Mouse (Mus musculus) small intestine, adult 2 months (tissue): ENCODE results near the gene Iffo1. TPM values are rescaled to one million over a fixed set of nuclear protein-coding genes. Genes with fewer than 3 reads are reported as not detected.

Experiments used
- H3K27ac ChIP-seq: fragments of 200-500 bp; 2 replicates; pipeline ENCODE4 v1.5.1; 2012; ENCODE audit warnings: low read depth, low read length, control low read depth, inconsistent platforms; ENCODE audit not compliant: insufficient read depth
- H3K27me3 ChIP-seq: fragments of 200-500 bp; 2 replicates; pipeline ENCODE4 v1.6.1; 2012; ENCODE audit warnings: mild to moderate bottlenecking, moderate library complexity, low read length, inconsistent platforms; ENCODE audit not compliant: control insufficient read depth, insufficient read depth
- H3K36me3 ChIP-seq: fragments of 200-500 bp; 2 replicates; pipeline ENCODE4 v1.6.1; 2012; ENCODE audit warnings: mild to moderate bottlenecking, low read length, control low read depth, inconsistent platforms; ENCODE audit not compliant: control insufficient read depth, insufficient read depth
- H3K4me1 ChIP-seq: fragments of 200-500 bp; 2 replicates; pipeline ENCODE4 v1.6.1; 2012; ENCODE audit warnings: low read length, inconsistent platforms, mixed read lengths; ENCODE audit not compliant: control insufficient read depth, insufficient read depth, insufficient read length
- H3K4me3 ChIP-seq: fragments of 200-500 bp; 2 replicates; pipeline ENCODE4 v1.5.1; 2012; ENCODE audit warnings: low read depth, mild to moderate bottlenecking, control low read depth, inconsistent platforms, low read length, moderate library complexity
- CTCF ChIP-seq: fragments of 200-500 bp; IDR thresholded peaks from 2 replicates; pipeline ENCODE4 v1.5.1; 2012; ENCODE audit warnings: low read depth, mild to moderate bottlenecking, control low read depth, inconsistent platforms, low read length, moderate library complexity, mixed read lengths; ENCODE audit not compliant: insufficient replicate concordance, insufficient read length; ENCODE audit errors: extremely low read depth
- POLR2A ChIP-seq: fragments of 200-500 bp; IDR thresholded peaks from 2 replicates; pipeline ENCODE4 v1.6.1; 2012; ENCODE audit warnings: low read depth, mild to moderate bottlenecking, control low read depth, inconsistent platforms, low read length, moderate library complexity
- WGBS: fragments of 180-500 bp; shearing (Covaris S2); methylation state at CpG from one replicate; pipeline ENCODE4 v1.1.7; 2018; 5-methylcytosine and 5-hydroxymethylcytosine counted together
- polyA plus RNA-seq: library from polyadenylated mRNA; depleted of rRNA; stranded (reverse); fragments of >200 nt; gene quantifications from 2 replicates; pipeline ENCODE4 v1.2.3, GENCODE M21; 2012; rRNA removed

The Iffo1 gene
- polyA plus RNA-seq, 1 experiment = 13.0 TPM

DNA sequence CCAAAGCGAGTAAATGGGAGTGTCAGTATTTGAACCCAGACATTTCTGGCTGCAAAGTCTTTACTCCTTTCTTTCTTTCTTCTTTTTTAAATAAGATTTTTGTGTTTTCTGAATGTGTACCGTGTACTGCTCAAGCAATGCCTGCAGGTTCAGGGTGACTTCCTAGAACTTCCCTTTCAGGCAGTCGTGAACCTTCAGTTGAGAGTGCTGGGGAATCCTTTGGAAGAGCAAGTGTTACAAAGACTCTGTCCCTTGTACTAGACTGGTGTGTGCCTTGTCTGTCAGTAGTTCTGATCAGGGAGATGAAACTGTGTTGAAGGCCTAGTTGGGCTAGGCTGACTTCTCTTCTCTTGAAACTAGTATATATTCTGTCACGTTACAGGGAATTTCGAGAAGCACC, 47.8 kb downstream of the Iffo1 start:
- Histone ChIP-seq H3K27me3 (no peaks in the 10 kb centered on the region), H3K36me3 (peaks cover 11% of the 10 kb centered on the region), H3K4me1 (peaks cover 3% of the 10 kb centered on the region; the same call in 1 of the 2 replicates), H3K4me3 (peak overlapping the region; percentile 94), H3K27ac (peak overlapping the region; percentile 99)
- 18% methylated on average over 5 of the region's 5 CpGs for WGBS
- TF ChIP-seq CTCF (no peak), POLR2A (no peak)

DNA sequence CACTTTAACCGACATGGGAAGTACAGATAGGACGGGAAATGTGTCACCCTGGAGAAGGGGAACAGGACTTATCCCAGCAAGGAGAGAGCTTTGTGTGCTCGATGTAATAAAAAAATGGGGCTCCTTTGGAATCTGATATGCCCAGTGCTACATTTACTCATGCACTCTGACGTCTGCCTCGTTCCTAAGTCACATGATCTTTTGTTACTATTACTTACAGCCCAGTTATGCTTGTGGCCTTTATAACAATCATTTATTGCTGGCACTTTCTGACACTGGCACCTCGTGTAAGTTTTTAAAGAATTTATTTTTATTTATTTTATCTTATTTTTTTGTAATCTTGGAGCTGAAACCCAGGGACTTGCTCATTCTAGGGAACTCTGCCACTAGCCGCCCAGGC, 48.3 kb downstream of the Iffo1 start:
- TF ChIP-seq CTCF (no peak), POLR2A (no peak)
- Histone ChIP-seq H3K4me1 (peaks cover 3% of the 10 kb centered on the region; the same call in 1 of the 2 replicates), H3K36me3 (peaks cover 11% of the 10 kb centered on the region), H3K27ac (no peak overlapping the region), H3K27me3 (no peaks in the 10 kb centered on the region), H3K4me3 (no peak overlapping the region)
- WGBS = 28% methylated on average over 7 of the region's 7 CpGs

DNA sequence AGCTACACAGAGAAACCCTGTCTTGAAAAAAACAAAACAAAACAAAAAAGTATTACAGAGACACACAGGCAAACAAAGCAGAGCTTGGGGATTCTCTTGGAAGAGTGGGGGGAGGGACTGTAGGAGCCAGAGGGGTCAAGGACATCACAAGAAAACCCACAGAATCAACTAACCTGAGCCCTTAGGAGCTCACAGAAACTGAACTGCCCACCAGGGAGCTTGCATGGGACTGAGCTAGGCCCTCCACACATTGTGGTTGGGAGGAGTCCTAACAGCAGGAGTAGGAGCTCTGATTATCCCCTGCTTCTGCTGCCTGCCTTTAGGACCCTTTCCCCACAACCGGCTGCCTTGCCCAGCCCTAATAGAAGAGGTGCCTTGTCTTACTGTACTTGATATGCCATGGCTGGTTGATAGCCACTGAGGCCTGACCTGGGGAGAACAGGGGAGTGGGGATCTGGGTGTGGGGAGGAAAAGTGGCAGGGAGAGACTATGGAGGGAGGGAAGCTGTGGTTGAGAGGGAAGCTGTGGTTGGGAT, 50.6 kb downstream of the Iffo1 start:
- 75% methylated on average over 1 of the region's 1 CpGs for WGBS
- Histone ChIP-seq H3K27me3 (no peaks in the 10 kb centered on the region), H3K4me3 (no peak overlapping the region), H3K27ac (no peak overlapping the region), H3K36me3 (peaks cover 11% of the 10 kb centered on the region), H3K4me1 (peaks cover 3% of the 10 kb centered on the region; the same call in 1 of the 2 replicates)
- TF ChIP-seq POLR2A (no peak), CTCF (no peak)

DNA sequence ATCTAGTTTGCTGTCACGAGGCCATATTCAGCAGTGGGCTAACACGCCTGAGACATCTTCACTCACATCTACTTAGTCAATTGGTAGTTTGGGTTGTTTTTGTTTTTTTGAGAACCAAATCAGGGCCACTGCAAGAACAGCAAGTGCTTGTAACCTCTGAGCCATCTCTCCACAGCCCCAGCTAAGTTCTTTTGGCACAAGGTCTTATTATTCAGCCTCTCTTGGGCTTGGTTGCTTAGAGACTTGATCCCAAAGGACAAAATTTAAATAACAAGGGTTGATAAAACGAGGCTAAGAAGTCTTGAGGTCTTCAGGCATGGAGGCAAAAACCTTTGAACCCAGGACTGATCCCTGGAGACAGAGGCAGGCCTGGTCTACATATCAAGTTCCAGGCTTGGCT, 51.3 kb downstream of the Iffo1 start:
- no peak for TF ChIP-seq POLR2A
- no peak for TF ChIP-seq CTCF
- no peak overlapping the region for H3K27ac ChIP-seq
- H3K27me3 ChIP-seq = no peaks in the 10 kb centered on the region
- WGBS = 79% methylated on average over 3 of the region's 3 CpGs
- H3K4me3 ChIP-seq = no peak overlapping the region
- H3K4me1 ChIP-seq = peaks cover 3% of the 10 kb centered on the region; the same call in 1 of the 2 replicates
- peaks cover 11% of the 10 kb centered on the region for H3K36me3 ChIP-seq

DNA sequence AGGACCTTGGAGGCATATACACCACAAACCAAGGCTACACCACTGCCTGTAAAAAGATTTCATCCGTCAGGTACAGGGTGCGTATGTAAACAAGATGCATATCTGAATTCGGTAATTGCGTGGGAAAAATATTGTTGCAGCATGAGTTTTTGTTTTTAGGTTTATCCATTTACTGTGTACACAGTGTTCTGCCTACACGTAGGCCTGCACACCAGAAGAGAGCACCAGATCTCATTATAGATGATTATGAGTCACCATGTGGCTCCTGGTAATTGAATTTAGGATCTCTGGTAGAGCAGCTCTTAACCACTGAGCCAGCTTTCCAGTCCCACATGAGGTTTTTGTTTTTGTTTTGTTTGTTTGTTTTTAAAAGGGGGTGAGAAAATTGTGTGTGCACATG, 52.1 kb downstream of the Iffo1 start:
- Histone ChIP-seq H3K27ac (no peak overlapping the region), H3K27me3 (no peaks in the 10 kb centered on the region), H3K4me3 (no peak overlapping the region), H3K36me3 (peaks cover 11% of the 10 kb centered on the region), H3K4me1 (peaks cover 3% of the 10 kb centered on the region; the same call in 1 of the 2 replicates)
- TF ChIP-seq POLR2A (no peak), CTCF (no peak)
- WGBS = 81% methylated on average over 5 of the region's 5 CpGs

DNA sequence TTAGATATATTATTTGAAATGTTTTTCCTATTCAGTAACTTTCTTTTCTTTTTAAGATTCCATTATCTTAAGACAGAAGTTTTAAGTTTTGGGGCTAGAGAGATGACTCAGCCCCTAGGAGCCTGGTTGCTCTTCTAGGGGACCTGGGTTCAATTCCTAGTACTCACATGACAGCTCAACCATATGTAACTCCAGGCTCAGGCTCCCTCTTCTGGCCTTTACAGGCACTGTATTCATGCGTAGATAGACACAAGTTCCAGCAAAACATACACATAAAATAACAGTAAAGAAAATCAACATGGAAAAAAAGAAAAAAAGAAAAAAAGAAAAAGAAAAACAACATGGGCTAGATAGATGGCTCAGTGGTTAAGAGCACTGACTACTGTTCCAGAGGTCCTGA, 65.4 kb downstream of the Iffo1 start:
- 88% methylated on average over 1 of the region's 1 CpGs for WGBS
- Histone ChIP-seq H3K4me3 (no peak overlapping the region), H3K36me3 (no peaks in the 10 kb centered on the region), H3K27me3 (no peaks in the 10 kb centered on the region), H3K4me1 (no peaks in the 10 kb centered on the region), H3K27ac (no peak overlapping the region)
- TF ChIP-seq CTCF (no peak), POLR2A (no peak)

Other genes with a start within 250 kb of the Iffo1 start
- 4.5 and 7.0 TPM in 2 replicates for gene Lag3, start 233.5 kb upstream of the Iffo1 start, polyA plus RNA-seq
- 683 and 1,784 TPM in 2 replicates for gene Ptms, start 225.1 kb upstream of the Iffo1 start, polyA plus RNA-seq
- 212 and 412 TPM in 2 replicates for gene Mlf2, start 213.9 kb upstream of the Iffo1 start, polyA plus RNA-seq
- 82.6 and 131 TPM in 2 replicates for gene Cops7a, start 179.7 kb upstream of the Iffo1 start, polyA plus RNA-seq
- 2.8 and 5.0 TPM in 2 replicates for gene Pianp, start 148.5 kb upstream of the Iffo1 start, polyA plus RNA-seq
- gene Zfp384, start 136.1 kb upstream of the Iffo1 start, polyA plus RNA-seq = 28.6 and 57.0 TPM in 2 replicates
- 14.2 and 32.7 TPM in 2 replicates for gene Ing4, start 105.5 kb upstream of the Iffo1 start, polyA plus RNA-seq
- 7.5 and 18.2 TPM in 2 replicates for gene Acrbp, start 95.6 kb upstream of the Iffo1 start, polyA plus RNA-seq
- 133 and 223 TPM in 2 replicates for gene Lpar5, start 77.3 kb upstream of the Iffo1 start, polyA plus RNA-seq
- gene Chd4, start 49.3 kb upstream of the Iffo1 start, polyA plus RNA-seq = 39.9 and 64.3 TPM in 2 replicates
- gene Nop2, start 13.3 kb upstream of the Iffo1 start, polyA plus RNA-seq = 6.5 and 7.8 TPM in 2 replicates
- gene Gapdh, start 21.2 kb downstream of the Iffo1 start, polyA plus RNA-seq = 2,785 and 3,321 TPM in 2 replicates
- 24.3 and 53.4 TPM in 2 replicates for gene Ncapd2, start 46.5 kb downstream of the Iffo1 start, polyA plus RNA-seq
- 41.6 and 62.7 TPM in 2 replicates for gene Mrpl51, start 46.6 kb downstream of the Iffo1 start, polyA plus RNA-seq
- gene Vamp1, start 70.3 kb downstream of the Iffo1 start, polyA plus RNA-seq = 5.0 and 7.7 TPM in 2 replicates
- 25.3 and 45.1 TPM in 2 replicates for gene Tapbpl, start 86.6 kb downstream of the Iffo1 start, polyA plus RNA-seq
- gene Cd27, start 91.8 kb downstream of the Iffo1 start, polyA plus RNA-seq = 3.5 and 7.9 TPM in 2 replicates
- gene Tuba3a, start 140.8 kb downstream of the Iffo1 start, polyA plus RNA-seq = not detected in 2 replicates
- 122 and 167 TPM in 2 replicates for gene Ltbr, start 168.6 kb downstream of the Iffo1 start, polyA plus RNA-seq
- gene Scnn1a, start 175.4 kb downstream of the Iffo1 start, polyA plus RNA-seq = 11.7 and 11.9 TPM in 2 replicates
- gene Tnfrsf1a, start 204.1 kb downstream of the Iffo1 start, polyA plus RNA-seq = 90.5 and 207 TPM in 2 replicates
- gene Plekhg6, start 235.6 kb downstream of the Iffo1 start, polyA plus RNA-seq = 26.0 and 66.6 TPM in 2 replicates